Mouse (Mus musculus) kidney, adult 2 months (tissue): ENCODE data around the gene Ap2a2.

Experiments used
- CTCF ChIP-seq: fragments of 200-500 bp; conservative IDR thresholded peaks from 2 replicates; pipeline ENCODE4 v1.5.1; 2011; ENCODE audit warnings: low read depth, mild to moderate bottlenecking, control low read depth, low read length, moderate library complexity, mixed read lengths; ENCODE audit not compliant: insufficient read depth, insufficient read length
- POLR2A ChIP-seq: fragments of 200-500 bp; IDR thresholded peaks from one replicate; pipeline ENCODE4 v1.6.1; 2011; ENCODE audit warnings: low read depth, low read length, control low read depth

DNA sequence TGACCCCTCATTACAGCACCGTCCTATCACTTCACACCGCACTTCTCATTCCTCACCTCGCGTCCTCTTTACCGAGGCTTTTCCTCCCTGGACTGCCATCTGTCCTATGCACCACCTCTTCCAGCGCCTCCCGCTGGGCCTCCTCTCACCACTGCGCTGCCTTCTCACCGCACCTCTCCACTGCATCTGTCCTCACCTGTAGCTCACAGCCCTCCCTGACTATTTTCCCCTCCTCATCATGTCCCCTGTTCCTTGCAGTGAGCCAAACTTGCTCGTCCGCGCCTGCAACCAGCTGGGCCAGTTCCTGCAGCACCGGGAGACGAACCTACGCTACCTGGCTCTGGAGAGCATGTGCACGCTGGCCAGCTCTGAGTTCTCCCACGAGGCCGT lies 50.4 kb downstream of the Ap2a2 start:
- TF ChIP-seq CTCF (no peak), POLR2A (no peak)
